Mouse (Mus musculus): Measurements from ENCODE around the gene Olfr231.

GRCm38 (mm10) chr1:174169024-174169423 lies 48.1 kb upstream of the Olfr231 start:
- TF ChIP-seq GATA1 (IDR thresholded peaks at IDR 0.05; ENCODE audit: borderline replicate concordance, low read length) = no peak
- no peak for TF ChIP-seq FLI1 (IDR thresholded peaks at IDR 0.05; ENCODE audit: low read length)
